Mouse (Mus musculus) liver, postnatal 0 days (tissue): Measurements from ENCODE around the gene Tekt1.

ENCODE experiments used
- CTCF ChIP-seq: sonication (generic); IDR thresholded peaks from 2 replicates; pipeline ENCODE4 v1.5.1; 2016; ENCODE audit warnings: antibody characterized with exemption, low read depth
- EP300 ChIP-seq: IDR thresholded peaks from 2 replicates; pipeline ENCODE4 v1.6.1; 2016; ENCODE audit warnings: antibody characterized with exemption, low read depth, mild to moderate bottlenecking

- TF ChIP-seq CTCF = no peak
- no peak for TF ChIP-seq EP300
Observed at GRCm38 (mm10) chr11:72325701-72326100, 36.5 kb downstream of the Tekt1 start.
